Mouse (Mus musculus) forebrain, embryonic 16.5 days (tissue): ENCODE measurements around the gene Pick1. TPM values are rescaled to one million over a fixed set of nuclear protein-coding genes. Genes with fewer than 3 reads are reported as not detected.

Experiments used
- ATAC-seq: fragments of 200-750 bp; cut with Nextera tagmentation; 2 replicates; pipeline ENCODE4 v1.8.0; 2017; ENCODE audit warnings: mild to moderate bottlenecking, moderate library complexity
- H3K27ac ChIP-seq: fragments of 300-500 bp; sonication (generic); 2 replicates; pipeline ENCODE4 v1.5.1; 2014; ENCODE audit warnings: low read length, control low read depth
- H3K27me3 ChIP-seq: fragments of 300-500 bp; sonication (generic); replicated peaks from 2 replicates; pipeline ENCODE4 v1.6.1; 2014; ENCODE audit warnings: low read length; ENCODE audit not compliant: control insufficient read depth, insufficient read depth
- H3K36me3 ChIP-seq: fragments of 300-500 bp; sonication (generic); 2 replicates; pipeline ENCODE4 v1.6.1; 2014; ENCODE audit not compliant: control insufficient read depth, insufficient read depth
- H3K4me1 ChIP-seq: fragments of 300-500 bp; sonication (generic); replicated peaks from 2 replicates; pipeline ENCODE4 v1.6.1; 2014; ENCODE audit warnings: low read length; ENCODE audit not compliant: control insufficient read depth, insufficient read depth
- H3K4me2 ChIP-seq: fragments of 300-500 bp; sonication (generic); 2 replicates; pipeline ENCODE4 v1.6.1; 2014; ENCODE audit warnings: mild to moderate bottlenecking, low read length, control low read depth
- H3K4me3 ChIP-seq: fragments of 300-500 bp; sonication (generic); replicated peaks from 2 replicates; pipeline ENCODE4 v1.5.1; 2014; ENCODE audit warnings: mild to moderate bottlenecking, low read length, control low read depth
- H3K9ac ChIP-seq: fragments of 300-500 bp; sonication (generic); replicated peaks from 2 replicates; pipeline ENCODE4 v1.6.1; 2014; ENCODE audit warnings: low read depth, low read length, control low read depth
- H3K9me3 ChIP-seq: fragments of 300-500 bp; sonication (generic); 2 replicates; pipeline ENCODE4 v1.6.1; 2016; ENCODE audit warnings: low read length; ENCODE audit not compliant: control insufficient read depth
- WGBS: fragments of 180-500 bp; shearing (Covaris S2); extraction: QIAGEN DNeasy Blood & Tissue Kit; methylation state at CpG from one replicate; pipeline ENCODE4 v1.1.7; 2014; 5-methylcytosine and 5-hydroxymethylcytosine counted together
- polyA plus RNA-seq: library from polyadenylated mRNA; unstranded; fragments of >200 nt; fragmentation: Nextera tagmentation; extraction: Ambion mirVana; gene quantifications from 2 replicates; pipeline ENCODE4 v1.2.1, GENCODE M21; 2015

Gene Pick1
- polyA plus RNA-seq, 1 experiment from 2014 or later, result 102 TPM

GRCm38 (mm10) chr15:79290340-79290739 is 61.4 kb downstream of the Pick1 start:
- no peak for ATAC-seq
- WGBS, result 77% methylated on average over 3 of the region's 3 CpGs
- H3K27me3 ChIP-seq, result no peaks in the 10 kb centered on the region

GRCm38 (mm10) chr15:79292779-79293178 is 63.8 kb downstream of the Pick1 start:
- WGBS, result 89% methylated on average over 9 of the region's 9 CpGs
- H3K4me3 ChIP-seq, result no peak overlapping the region
- no peak overlapping the region for H3K27ac ChIP-seq
- H3K9me3 ChIP-seq, result no peaks in the 10 kb centered on the region
- H3K27me3 ChIP-seq, result no peaks in the 10 kb centered on the region
- H3K36me3 ChIP-seq, result no peaks in the 10 kb centered on the region
- H3K9ac ChIP-seq, result no peak overlapping the region
- no peaks in the 10 kb centered on the region for H3K4me1 ChIP-seq
- ATAC-seq, result no peak
- H3K4me2 ChIP-seq, result no peak overlapping the region

More at GRCm38 (mm10) chr15:79290340-79290739, 61.4 kb downstream of the Pick1 start:
- Histone ChIP-seq H3K9me3 (no peaks in the 10 kb centered on the region), H3K4me1 (no peaks in the 10 kb centered on the region), H3K36me3 (no peaks in the 10 kb centered on the region), H3K9ac (no peak overlapping the region), H3K4me3 (no peak overlapping the region), H3K4me2 (no peak overlapping the region), H3K27ac (no peak overlapping the region)

- Histone ChIP-seq H3K4me3 (no peak overlapping the region), H3K27ac (no peak overlapping the region), H3K4me2 (no peak overlapping the region), H3K27me3 (no peaks in the 10 kb centered on the region), H3K4me1 (no peaks in the 10 kb centered on the region), H3K9me3 (no peaks in the 10 kb centered on the region), H3K36me3 (no peaks in the 10 kb centered on the region), H3K9ac (no peak overlapping the region)
- no peak for ATAC-seq
- 86% methylated on average over 6 of the region's 6 CpGs for WGBS
These were observed 69.6 kb downstream of the Pick1 start for GRCm38 (mm10) chr15:79298553-79298952.

Other genes starting within 250 kb of the Pick1 start
- gene H1f0, start 200.7 kb upstream of the Pick1 start, polyA plus RNA-seq, result 403 and 441 TPM in 2 replicates
- not detected in 2 replicates for gene Galr3, start 187.3 kb upstream of the Pick1 start, polyA plus RNA-seq
- 54.9 and 58.1 TPM in 2 replicates for gene Ankrd54, start 166.3 kb upstream of the Pick1 start, polyA plus RNA-seq
- 188 and 205 TPM in 2 replicates for gene Eif3l, start 154.0 kb upstream of the Pick1 start, polyA plus RNA-seq
- 8.2 and 10.0 TPM in 2 replicates for gene Micall1, start 120.3 kb upstream of the Pick1 start, polyA plus RNA-seq
- 253 and 256 TPM in 2 replicates for gene Polr2f, start 88.2 kb upstream of the Pick1 start, polyA plus RNA-seq
- 11.7 and 13.1 TPM in 2 replicates for gene 1700088E04Rik, start 87.9 kb upstream of the Pick1 start, polyA plus RNA-seq
- gene Sox10, start 63.9 kb upstream of the Pick1 start, polyA plus RNA-seq, result 2.0 and 2.2 TPM in 2 replicates
- gene Gm49486, start 218 bp downstream of the Pick1 start, polyA plus RNA-seq, result 0.82 and 0.94 TPM in 2 replicates
- 0.41 and 0.62 TPM in 2 replicates for gene Slc16a8, start 25.6 kb downstream of the Pick1 start, polyA plus RNA-seq
- gene Baiap2l2, start 56.4 kb downstream of the Pick1 start, polyA plus RNA-seq, result 2.0 and 3.0 TPM in 2 replicates
- gene Pla2g6, start 99.2 kb downstream of the Pick1 start, polyA plus RNA-seq, result 26.4 and 31.0 TPM in 2 replicates
- gene Maff, start 117.4 kb downstream of the Pick1 start, polyA plus RNA-seq, result 0.97 and 1.1 TPM in 2 replicates
- 43.4 and 44.0 TPM in 2 replicates for gene Tmem184b, start 174.4 kb downstream of the Pick1 start, polyA plus RNA-seq
- 234 and 240 TPM in 2 replicates for gene Csnk1e, start 226.4 kb downstream of the Pick1 start, polyA plus RNA-seq